In genomic region chr8:80831876-80832524, GRCm38 (mm10) we compare ENCODE assay signal across 17 mouse cellular contexts. TPM values are rescaled to one million over a fixed set of nuclear protein-coding genes. Genes with fewer than 3 reads are reported as not detected.
A peak's percentile ranks its signal among the peaks of the same experiment; 100 is the strongest.
DNase-seq lines count a peak whose midpoint lies in the region; ATAC-seq and TF ChIP-seq lines count a peak whose summit lies in the region.
"Had no signal": no experiment of that assay in that cellular context is flagged by ENCODE, and none has a peak within 500 bp of the region (broad histone marks: within the 10 kb centered on the region; RNA-seq: fewer than 3 reads in every experiment).

No protein-coding gene starts in this region.

- TF ChIP-seq EP300 in liver, postnatal 0 days (IDR thresholded peaks at IDR 0.05; ENCODE audit: low read depth) = no peak

- H3K4me1 ChIP-seq in hindbrain, embryonic 12.5 days = peaks cover 15% of the 10 kb centered on the region
- H3K4me1 ChIP-seq in hindbrain, embryonic 14.5 days (replicated peaks; ENCODE audit: control insufficient read depth, insufficient read depth, low read length) = peaks cover 12% of the 10 kb centered on the region; the same call in 1 of the 2 replicates
- peaks cover 10% of the 10 kb centered on the region for H3K4me1 ChIP-seq in liver, embryonic 13.5 days (replicated peaks)
- H3K4me1 ChIP-seq in liver, embryonic 12.5 days = peaks cover 13% of the 10 kb centered on the region
- peaks cover 7% of the 10 kb centered on the region; the same call in 1 of the 2 replicates for H3K4me1 ChIP-seq in liver, postnatal 0 days (ENCODE audit: insufficient read depth)

- ATAC-seq in hindbrain, embryonic 12.5 days (ENCODE audit: low FRiP score) = peak; percentile 46; the same call in 1 of the 2 replicates
- ATAC-seq in hindbrain, embryonic 14.5 days (ENCODE audit: low FRiP score) = no peak
- ATAC-seq in liver, embryonic 13.5 days (ENCODE audit: low read depth) = 0 out of 2 replicates have a peak, but pooled peaks have one; percentile 31
- ATAC-seq in liver, embryonic 12.5 days = no peak
- peak; percentile 94 for ATAC-seq in liver, postnatal 0 days

- H3K36me3 ChIP-seq in hindbrain, embryonic 12.5 days = no peaks in the 10 kb centered on the region
- no peaks in the 10 kb centered on the region for H3K36me3 ChIP-seq in hindbrain, embryonic 14.5 days (replicated peaks; ENCODE audit: control insufficient read depth, insufficient read depth)
- H3K36me3 ChIP-seq in liver, embryonic 13.5 days = peaks cover 8% of the 10 kb centered on the region
- H3K36me3 ChIP-seq in liver, embryonic 12.5 days = peaks cover 14% of the 10 kb centered on the region
- H3K36me3 ChIP-seq in liver, postnatal 0 days (replicated peaks; ENCODE audit: insufficient read depth, low read length) = no peaks in the 10 kb centered on the region
- H3K36me3 ChIP-seq: embryonic facial prominence, embryonic 12.5 days; forebrain, embryonic 12.5 days; hindbrain, embryonic 13.5 days had no signal

- H3K9ac ChIP-seq in hindbrain, embryonic 12.5 days = no peak overlapping the region
- no peak overlapping the region for H3K9ac ChIP-seq in hindbrain, embryonic 14.5 days
- H3K9ac ChIP-seq in liver, embryonic 13.5 days = no peak overlapping the region
- H3K9ac ChIP-seq in liver, embryonic 12.5 days = no peak overlapping the region
- no peak overlapping the region for H3K9ac ChIP-seq in liver, postnatal 0 days (replicated peaks)
- H3K9ac ChIP-seq: embryonic facial prominence, embryonic 12.5 days; forebrain, embryonic 12.5 days; hindbrain, embryonic 13.5 days had no signal

- H3K27me3 ChIP-seq in hindbrain, embryonic 12.5 days = no peaks in the 10 kb centered on the region
- H3K27me3 ChIP-seq in hindbrain, embryonic 14.5 days (ENCODE audit: control insufficient read depth, insufficient read depth, low read length) = no peaks in the 10 kb centered on the region
- H3K27me3 ChIP-seq in liver, embryonic 13.5 days = no peaks in the 10 kb centered on the region
- no peaks in the 10 kb centered on the region for H3K27me3 ChIP-seq in liver, embryonic 12.5 days (replicated peaks)
- H3K27me3 ChIP-seq in liver, postnatal 0 days (ENCODE audit: insufficient read depth, low read length) = no peaks in the 10 kb centered on the region
- H3K27me3 ChIP-seq: embryonic facial prominence, embryonic 12.5 days; forebrain, embryonic 12.5 days; hindbrain, embryonic 13.5 days had no signal

- WGBS in hindbrain, embryonic 12.5 days = 93% methylated on average over 5 of the region's 5 CpGs
- 92% methylated on average over 5 of the region's 5 CpGs for WGBS in hindbrain, embryonic 14.5 days
- 77% methylated on average over 5 of the region's 5 CpGs for WGBS in liver, embryonic 13.5 days (ENCODE audit: insufficient replicate concordance)
- WGBS in liver, embryonic 12.5 days (ENCODE audit: insufficient replicate concordance) = 90% methylated on average over 5 of the region's 5 CpGs
- WGBS in liver, postnatal 0 days (ENCODE audit: insufficient replicate concordance) = 81% methylated on average over 5 of the region's 5 CpGs

- H3K27ac ChIP-seq in hindbrain, embryonic 12.5 days = no peak overlapping the region
- H3K27ac ChIP-seq in hindbrain, embryonic 14.5 days = no peak overlapping the region
- H3K27ac ChIP-seq in liver, embryonic 13.5 days = no peak overlapping the region
- no peak overlapping the region for H3K27ac ChIP-seq in liver, embryonic 12.5 days
- H3K27ac ChIP-seq in liver, postnatal 0 days (ENCODE audit: low read depth) = no peak overlapping the region; the same call in 1 of the 2 replicates
- H3K27ac ChIP-seq: forebrain, embryonic 12.5 days had no signal

- DNase-seq in heart, adult 11 months = peak; percentile 85
- no peak for DNase-seq in heart, adult 9 months (ENCODE audit: low spot score in 2 of 2)
- DNase-seq in hindbrain, embryonic 14.5 days (ENCODE audit: low spot score) = no peak
- DNase-seq in liver, embryonic 13.5 days = no peak
- DNase-seq in liver, postnatal 0 days = peak; percentile 30
- DNase-seq: adrenal gland, postnatal 10 days; B cell, adult 2 months; cerebellum, adult 11 months; cerebellum, adult 8-10 months; cerebellum, postnatal 14 days; gastrocnemius, postnatal 10 days; heart, postnatal 4 days had no signal

- H3K4me3 ChIP-seq in hindbrain, embryonic 12.5 days = no peak overlapping the region
- H3K4me3 ChIP-seq in hindbrain, embryonic 14.5 days (replicated peaks; ENCODE audit: low read length) = no peak overlapping the region
- no peak overlapping the region for H3K4me3 ChIP-seq in liver, embryonic 13.5 days (replicated peaks)
- H3K4me3 ChIP-seq in liver, embryonic 12.5 days = no peak overlapping the region
- H3K4me3 ChIP-seq in liver, postnatal 0 days (ENCODE audit: low read depth, low read length) = no peak overlapping the region
- H3K4me3 ChIP-seq: embryonic facial prominence, embryonic 12.5 days; forebrain, embryonic 12.5 days; hindbrain, embryonic 13.5 days had no signal

- no peaks in the 10 kb centered on the region for H3K9me3 ChIP-seq in hindbrain, embryonic 12.5 days (replicated peaks)
- H3K9me3 ChIP-seq in hindbrain, embryonic 14.5 days (ENCODE audit: control insufficient read depth, low read length) = no peaks in the 10 kb centered on the region
- no peaks in the 10 kb centered on the region for H3K9me3 ChIP-seq in liver, embryonic 13.5 days (replicated peaks)
- H3K9me3 ChIP-seq in liver, embryonic 12.5 days (replicated peaks) = no peaks in the 10 kb centered on the region
- H3K9me3 ChIP-seq in liver, postnatal 0 days (ENCODE audit: low read length) = no peaks in the 10 kb centered on the region
- H3K9me3 ChIP-seq: embryonic facial prominence, embryonic 12.5 days; forebrain, embryonic 12.5 days; hindbrain, embryonic 13.5 days had no signal

- TF ChIP-seq CTCF in liver, postnatal 0 days (IDR thresholded peaks at IDR 0.05; ENCODE audit: low read depth) = no peak

- H3K4me2 ChIP-seq in hindbrain, embryonic 12.5 days (replicated peaks) = no peak overlapping the region
- no peak overlapping the region for H3K4me2 ChIP-seq in hindbrain, embryonic 14.5 days (replicated peaks)
- no peak overlapping the region for H3K4me2 ChIP-seq in liver, embryonic 13.5 days
- no peak overlapping the region for H3K4me2 ChIP-seq in liver, embryonic 12.5 days
- no peak overlapping the region for H3K4me2 ChIP-seq in liver, postnatal 0 days (ENCODE audit: low read depth, low read length)
- H3K4me2 ChIP-seq: embryonic facial prominence, embryonic 12.5 days; forebrain, embryonic 12.5 days; hindbrain, embryonic 13.5 days had no signal

RNA-seq across cellular contexts. Expression of gene Gab1, which starts 48.3 kb away (rescaled TPM):
- 21.3 and 23.2 TPM in 2 replicates for polyA plus RNA-seq in hindbrain, embryonic 12.5 days (2016; fragmentation: Nextera tagmentation; extraction: Ambion mirVana)
- polyA plus RNA-seq in hindbrain, embryonic 14.5 days (2014; fragmentation: Nextera tagmentation; extraction: Ambion mirVana) = 16.3 and 16.6 TPM in 2 replicates
- 7.7 and 10.7 TPM in 2 replicates for polyA plus RNA-seq in liver, embryonic 13.5 days (2015; fragmentation: Nextera tagmentation; extraction: Ambion mirVana)
- polyA plus RNA-seq in liver, embryonic 12.5 days (2016; fragmentation: Nextera tagmentation; extraction: Ambion mirVana) = 13.1 and 14.6 TPM in 2 replicates
- 3.8 and 3.9 TPM in 2 replicates for polyA plus RNA-seq in liver, postnatal 0 days (2015; fragmentation: Nextera tagmentation; extraction: Ambion mirVana)

Comparison
In these comparisons a context has a peak if more than half of its experiments do, and no peak if none do; other contexts are left out.
1. DNase-seq: peak in heart, adult 11 months (single experiment) and liver, postnatal 0 days (single experiment); none in heart, adult 9 months (0 of 2), hindbrain, embryonic 14.5 days (single experiment) and liver, embryonic 13.5 days (single experiment).
2. ATAC-seq: peak in hindbrain, embryonic 12.5 days (single experiment), liver, embryonic 13.5 days (single experiment) and liver, postnatal 0 days (single experiment); none in hindbrain, embryonic 14.5 days (single experiment) and liver, embryonic 12.5 days (single experiment).